Mouse (Mus musculus) hindbrain, embryonic 14.5 days (tissue): ENCODE results near the gene 1700067K01Rik. TPM values are rescaled to one million over a fixed set of nuclear protein-coding genes. Genes with fewer than 3 reads are reported as not detected.
"Not testable (repeated sequence)": the region's sequence is repeated elsewhere in the genome, so short reads cannot be mapped to it uniquely, and the experiment has no call there.

Experiments used
- ATAC-seq: fragments of 200-750 bp; cut with Nextera tagmentation; 2 replicates; pipeline ENCODE4 v1.8.0; 2017; ENCODE audit warnings: moderate number of reproducible peaks, mild to moderate bottlenecking, moderate TSS enrichment, moderate library complexity; ENCODE audit not compliant: low FRiP score
- DNase-seq: peaks from one replicate; pipeline ENCODE4 v3.0.0-alpha.2; 2015; ENCODE audit warnings: low spot score
- H3K27ac ChIP-seq: fragments of 300-500 bp; sonication (generic); 2 replicates; pipeline ENCODE4 v1.5.1; 2014; ENCODE audit warnings: mild to moderate bottlenecking, moderate library complexity
- H3K27me3 ChIP-seq: fragments of 300-500 bp; sonication (generic); 2 replicates; pipeline ENCODE4 v1.6.1; 2014; ENCODE audit warnings: mild to moderate bottlenecking, low read length, mixed read lengths; ENCODE audit not compliant: control insufficient read depth, insufficient read depth
- H3K36me3 ChIP-seq: fragments of 300-500 bp; sonication (generic); replicated peaks from 2 replicates; pipeline ENCODE4 v1.6.1; 2014; ENCODE audit not compliant: control insufficient read depth, insufficient read depth
- H3K4me1 ChIP-seq: fragments of 300-500 bp; sonication (generic); replicated peaks from 2 replicates; pipeline ENCODE4 v1.6.1; 2014; ENCODE audit warnings: antibody characterized with exemption, low read length, mixed read lengths; ENCODE audit not compliant: control insufficient read depth, insufficient read depth
- H3K4me2 ChIP-seq: fragments of 300-500 bp; sonication (generic); replicated peaks from 2 replicates; pipeline ENCODE4 v1.6.1; 2014; ENCODE audit warnings: mild to moderate bottlenecking, moderate library complexity
- H3K4me3 ChIP-seq: fragments of 300-500 bp; sonication (generic); replicated peaks from 2 replicates; pipeline ENCODE4 v1.5.1; 2014; ENCODE audit warnings: mild to moderate bottlenecking, low read length
- H3K9ac ChIP-seq: fragments of 300-500 bp; sonication (generic); 2 replicates; pipeline ENCODE4 v1.6.1; 2014
- H3K9me3 ChIP-seq: fragments of 300-500 bp; sonication (generic); 2 replicates; pipeline ENCODE4 v1.6.1; 2016; ENCODE audit warnings: low read length; ENCODE audit not compliant: control insufficient read depth
- WGBS: fragments of 180-500 bp; shearing (Covaris S2); extraction: QIAGEN DNeasy Blood & Tissue Kit; methylation state at CpG from one replicate; pipeline ENCODE4 v1.1.7; 2014; 5-methylcytosine and 5-hydroxymethylcytosine counted together
- polyA plus RNA-seq: library from polyadenylated mRNA; unstranded; fragments of >200 nt; fragmentation: Nextera tagmentation; extraction: Ambion mirVana; gene quantifications from 2 replicates; pipeline ENCODE4 v1.2.1, GENCODE M21; 2014

Gene 1700067K01Rik
- polyA plus RNA-seq, 1 experiment from 2014 or later: 0.54 TPM

DNA sequence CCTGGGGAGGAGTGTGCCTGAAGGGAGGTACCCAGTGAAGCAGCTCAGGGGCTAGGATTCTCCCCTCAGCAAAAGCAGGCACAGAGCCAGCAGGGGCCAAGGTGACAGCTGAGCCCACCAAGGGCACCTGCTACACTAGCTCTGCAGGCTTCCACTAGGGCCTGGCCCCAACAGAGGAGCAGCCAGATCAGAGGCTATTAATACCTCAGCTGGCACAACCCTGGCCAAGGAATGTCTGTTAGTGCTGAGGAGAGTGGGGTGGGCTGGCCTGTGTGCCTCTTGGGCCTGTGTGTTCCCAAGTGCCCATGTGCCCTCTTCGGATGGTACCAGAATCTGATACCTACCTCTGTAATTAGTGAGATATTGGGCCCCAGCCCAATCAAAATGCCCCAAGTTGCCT, 21.1 kb upstream of the 1700067K01Rik start:
- 67% methylated on average over 1 of the region's 1 CpGs for WGBS
- ATAC-seq (no peak), DNase-seq (no peak)
- Histone ChIP-seq H3K9ac (no peak overlapping the region), H3K9me3 (no peaks in the 10 kb centered on the region), H3K27ac (no peak overlapping the region), H3K36me3 (peaks cover 52% of the 10 kb centered on the region), H3K4me3 (no peak overlapping the region), H3K27me3 (no peaks in the 10 kb centered on the region), H3K4me2 (no peak overlapping the region), H3K4me1 (peaks cover 15% of the 10 kb centered on the region; the same call in 1 of the 2 replicates)

DNA sequence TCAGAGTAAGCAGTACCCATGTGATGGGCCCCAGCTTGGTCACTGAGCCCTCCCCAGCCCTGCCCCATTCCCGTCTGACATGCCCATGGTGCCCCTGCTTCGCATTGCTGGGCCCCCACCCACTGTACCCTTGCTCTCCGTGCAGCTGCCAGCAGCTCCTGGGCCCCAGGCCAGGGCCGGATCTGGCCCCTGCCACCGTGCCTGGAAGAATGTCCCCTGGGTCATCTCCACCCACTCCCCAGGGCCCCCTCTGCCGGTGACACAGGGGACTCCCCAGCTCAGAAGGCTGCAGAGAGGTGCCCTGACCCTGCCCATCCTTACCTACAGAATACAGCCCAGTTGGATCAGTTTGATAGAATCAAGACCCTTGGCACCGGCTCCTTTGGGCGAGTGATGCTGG, 20.5 kb upstream of the 1700067K01Rik start:
- H3K36me3 ChIP-seq: peaks cover 57% of the 10 kb centered on the region
- no peak overlapping the region for H3K27ac ChIP-seq
- no peak overlapping the region for H3K9ac ChIP-seq
- DNase-seq: no peak
- no peaks in the 10 kb centered on the region for H3K27me3 ChIP-seq
- ATAC-seq: no peak
- peaks cover 15% of the 10 kb centered on the region; the same call in 1 of the 2 replicates for H3K4me1 ChIP-seq
- 87% methylated on average over 8 of the region's 8 CpGs for WGBS
- no peaks in the 10 kb centered on the region for H3K9me3 ChIP-seq
- no peak overlapping the region for H3K4me2 ChIP-seq
- no peak overlapping the region for H3K4me3 ChIP-seq

DNA sequence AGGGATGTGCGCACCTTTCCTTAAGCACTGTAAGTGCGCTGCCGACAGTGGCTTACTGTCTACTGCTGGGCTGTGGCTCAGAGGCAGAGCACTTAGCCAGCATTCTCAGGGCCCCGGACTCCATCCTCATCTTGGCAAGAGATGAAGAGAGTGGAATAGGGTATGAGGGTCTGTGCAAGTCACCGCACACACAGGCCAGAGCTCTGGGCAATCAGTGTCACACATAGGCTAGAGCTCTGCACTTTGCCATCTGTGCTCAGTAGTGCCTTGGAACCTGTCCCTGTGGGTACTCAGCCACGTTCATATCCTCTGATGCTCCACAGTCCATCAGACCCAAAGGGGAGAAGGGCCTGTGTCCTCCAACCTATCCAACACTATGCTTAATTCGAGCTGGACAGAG, 19.8 kb upstream of the 1700067K01Rik start:
- Histone ChIP-seq H3K27ac (no peak overlapping the region), H3K36me3 (peaks cover 64% of the 10 kb centered on the region), H3K27me3 (no peaks in the 10 kb centered on the region), H3K4me2 (no peak overlapping the region), H3K4me1 (peaks cover 15% of the 10 kb centered on the region; the same call in 1 of the 2 replicates), H3K4me3 (no peak overlapping the region), H3K9ac (no peak overlapping the region), H3K9me3 (no peaks in the 10 kb centered on the region)
- WGBS: 97% methylated on average over 7 of the region's 7 CpGs
- ATAC-seq: no peak
- no peak for DNase-seq

DNA sequence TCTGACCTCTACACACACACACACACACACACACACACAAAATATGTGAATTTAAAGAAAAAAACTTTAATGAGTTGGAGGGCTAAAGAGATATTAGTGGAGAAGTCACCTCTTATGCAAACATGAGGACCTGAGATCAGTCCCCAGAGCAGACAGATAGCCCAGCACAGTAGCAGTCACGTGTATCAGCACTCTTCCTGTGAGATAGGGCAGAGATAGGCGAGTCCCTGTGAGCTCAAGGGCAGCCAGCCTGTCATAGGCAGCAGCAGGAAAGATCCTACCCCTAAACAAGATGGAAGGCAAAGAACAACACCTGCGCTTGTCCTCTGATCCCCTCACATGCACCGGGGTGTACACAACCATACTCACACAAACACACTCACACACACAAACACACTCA, 18.9 kb upstream of the 1700067K01Rik start:
- Histone ChIP-seq H3K4me2 (no peak overlapping the region), H3K4me3 (no peak overlapping the region), H3K9ac (no peak overlapping the region), H3K27ac (no peak overlapping the region), H3K9me3 (no peaks in the 10 kb centered on the region), H3K4me1 (peaks cover 6% of the 10 kb centered on the region; the same call in 1 of the 2 replicates), H3K27me3 (no peaks in the 10 kb centered on the region), H3K36me3 (peaks cover 73% of the 10 kb centered on the region)
- DNase-seq (no peak), ATAC-seq (no peak)
- WGBS: 89% methylated on average over 4 of the region's 4 CpGs

DNA sequence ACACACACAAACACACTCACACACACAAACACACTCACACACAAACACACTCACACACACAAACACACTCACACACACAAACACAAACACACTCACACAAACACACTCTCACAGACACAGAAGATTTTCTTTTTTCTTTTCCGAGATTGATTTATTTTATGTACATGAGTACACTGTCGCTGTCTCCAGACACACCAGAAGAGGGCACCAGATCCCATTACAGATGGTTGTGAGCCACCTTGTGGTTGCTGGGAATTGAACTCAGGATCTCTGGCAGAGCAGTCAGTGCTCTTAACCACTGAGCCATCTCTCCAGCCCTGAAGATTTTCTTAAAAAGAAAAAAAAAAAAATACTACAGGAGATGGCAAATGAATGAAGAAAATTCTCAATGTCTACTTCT, 18.1 kb upstream of the 1700067K01Rik start:
- H3K9me3 ChIP-seq, H3K9ac ChIP-seq, DNase-seq, H3K27me3 ChIP-seq, H3K4me2 ChIP-seq, H3K27ac ChIP-seq, H3K4me1 ChIP-seq, H3K4me3 ChIP-seq, ATAC-seq: not testable (repeated sequence)
- peaks cover 76% of the 10 kb centered on the region for H3K36me3 ChIP-seq
- WGBS: 96% methylated on average over 2 of the region's 2 CpGs

DNA sequence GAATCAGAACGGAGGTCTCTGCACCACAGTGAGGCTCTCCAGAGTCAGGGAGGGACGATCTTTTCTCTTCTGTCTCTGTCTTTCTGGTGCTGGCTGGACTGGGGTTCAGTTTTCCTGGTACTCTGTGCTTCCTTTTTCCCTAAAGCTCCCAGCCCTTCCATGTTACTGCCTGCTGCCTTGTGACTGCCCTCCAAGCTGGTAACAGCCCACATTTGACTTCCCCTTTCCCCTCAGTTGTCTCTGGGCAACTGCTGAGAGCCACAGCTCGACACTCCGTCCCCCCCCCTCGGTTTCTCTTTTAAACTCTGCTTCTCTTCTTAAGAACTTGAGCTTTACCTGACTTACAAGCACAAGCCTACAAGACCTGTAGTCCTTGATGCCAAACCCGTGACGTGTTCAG, 12.1 kb upstream of the 1700067K01Rik start:
- H3K36me3 ChIP-seq: peaks cover 87% of the 10 kb centered on the region
- no peaks in the 10 kb centered on the region for H3K4me1 ChIP-seq
- no peak overlapping the region for H3K27ac ChIP-seq
- no peak overlapping the region for H3K4me2 ChIP-seq
- WGBS: 86% methylated on average over 7 of the region's 7 CpGs
- no peaks in the 10 kb centered on the region for H3K9me3 ChIP-seq
- H3K27me3 ChIP-seq: no peaks in the 10 kb centered on the region
- DNase-seq (no peak), ATAC-seq (no peak)
- no peak overlapping the region for H3K4me3 ChIP-seq
- H3K9ac ChIP-seq: no peak overlapping the region

- no peak for ATAC-seq
Observed at GRCm38 (mm10) chr8:83990170-83990569, 11.1 kb upstream of the 1700067K01Rik start.

GRCm38 (mm10) chr8:83992488-83992887, 8.8 kb upstream of the 1700067K01Rik start:
- Histone ChIP-seq H3K4me1 (peaks cover 4% of the 10 kb centered on the region; the same call in 1 of the 2 replicates), H3K9ac (no peak overlapping the region), H3K27me3 (no peaks in the 10 kb centered on the region), H3K9me3 (no peaks in the 10 kb centered on the region), H3K4me2 (no peak overlapping the region), H3K27ac (no peak overlapping the region), H3K36me3 (peaks cover 66% of the 10 kb centered on the region), H3K4me3 (no peak overlapping the region)
- no peak for DNase-seq
- ATAC-seq: no peak
- WGBS: 79% methylated on average over 2 of the region's 2 CpGs

More at GRCm38 (mm10) chr8:83990170-83990569, 11.1 kb upstream of the 1700067K01Rik start:
- WGBS: 95% methylated on average over 14 of the region's 14 CpGs
- Histone ChIP-seq H3K4me3 (no peak overlapping the region), H3K36me3 (peaks cover 84% of the 10 kb centered on the region), H3K27ac (no peak overlapping the region), H3K9ac (no peak overlapping the region), H3K4me2 (no peak overlapping the region), H3K9me3 (no peaks in the 10 kb centered on the region), H3K27me3 (no peaks in the 10 kb centered on the region), H3K4me1 (no peaks in the 10 kb centered on the region)
- no peak for DNase-seq

DNA sequence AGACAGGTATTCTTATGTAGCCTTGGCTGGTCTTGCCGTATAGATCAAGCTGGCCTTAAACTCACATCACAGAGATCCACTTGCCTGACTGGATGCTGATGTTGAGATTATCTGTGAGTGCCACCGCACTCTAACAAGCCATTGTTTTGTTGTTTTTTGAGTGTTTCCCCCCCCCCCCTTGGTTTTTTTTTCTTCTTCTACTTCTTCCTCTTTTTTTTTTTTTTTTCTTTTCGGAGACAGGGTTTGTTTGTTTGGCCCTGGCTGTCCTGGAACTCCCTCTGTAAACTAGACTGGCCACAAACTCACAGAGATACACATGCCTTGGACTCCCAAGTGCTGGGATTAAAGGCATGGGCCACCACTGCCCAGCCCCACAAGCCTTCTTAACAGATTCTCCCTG, 7.3 kb upstream of the 1700067K01Rik start:
- peaks cover 11% of the 10 kb centered on the region for H3K4me1 ChIP-seq
- H3K9ac ChIP-seq: no peak overlapping the region
- no peak overlapping the region for H3K27ac ChIP-seq
- H3K4me3 ChIP-seq: no peak overlapping the region
- DNase-seq: no peak
- no peaks in the 10 kb centered on the region for H3K27me3 ChIP-seq
- H3K36me3 ChIP-seq: peaks cover 50% of the 10 kb centered on the region
- ATAC-seq: no peak
- H3K4me2 ChIP-seq: no peak overlapping the region
- 92% methylated on average over 3 of the region's 3 CpGs for WGBS
- H3K9me3 ChIP-seq: no peaks in the 10 kb centered on the region

- DNase-seq (no peak), ATAC-seq (no peak)
- Histone ChIP-seq H3K4me1 (peaks cover 19% of the 10 kb centered on the region), H3K9me3 (no peaks in the 10 kb centered on the region), H3K27me3 (peaks cover 7% of the 10 kb centered on the region), H3K9ac (peak overlapping the region; percentile 81; the same call in 1 of the 2 replicates), H3K4me2 (peak overlapping the region; percentile 86), H3K27ac (peak overlapping the region; percentile 95; the same call in 1 of the 2 replicates), H3K36me3 (peaks cover 47% of the 10 kb centered on the region), H3K4me3 (peak overlapping the region; percentile 87)
- 13% methylated on average over 12 of the region's 12 CpGs for WGBS
Observed at GRCm38 (mm10) chr8:83995973-83996372, 5.3 kb upstream of the 1700067K01Rik start.
